Comparison of ENCODE assay signal across 32 mouse cellular contexts in the genomic region with DNA sequence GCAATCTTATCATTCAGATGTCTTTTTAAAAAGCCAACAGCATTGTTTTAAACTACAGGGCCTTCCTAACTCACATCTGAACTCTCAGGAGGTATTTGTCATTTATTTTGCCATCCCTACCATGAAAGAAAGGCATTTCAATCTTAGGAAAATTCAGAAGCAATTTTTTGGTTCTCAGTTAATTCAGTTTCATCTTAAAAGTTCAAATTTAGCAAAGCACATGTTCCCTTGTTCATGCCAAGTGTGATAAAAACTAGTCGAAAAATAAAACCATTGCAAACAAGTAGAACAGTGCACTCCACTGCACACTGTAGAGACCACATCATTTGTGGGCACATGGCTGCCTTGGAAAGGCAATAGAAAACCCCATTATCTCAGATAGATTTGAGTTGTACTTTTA. TPM values are rescaled to one million over a fixed set of nuclear protein-coding genes. Genes with fewer than 3 reads are reported as not detected.
"Had no signal": no experiment of that assay in that cellular context is flagged by ENCODE, and none has a peak within 500 bp of the region (broad histone marks: within the 10 kb centered on the region; RNA-seq: fewer than 3 reads in every experiment).

No protein-coding gene starts in this region.

- H3K4me3 ChIP-seq: embryonic facial prominence, embryonic 10.5 days; embryonic facial prominence, embryonic 12.5 days; embryonic facial prominence, embryonic 13.5 days; embryonic facial prominence, embryonic 15.5 days; erythroblast, embryonic 14.5 days; forebrain, embryonic 10.5 days; forebrain, embryonic 12.5 days; forebrain, embryonic 13.5 days; forebrain, embryonic 15.5 days; gastrocnemius, adult 2 months had no signal

- H3K4me1 ChIP-seq: embryonic facial prominence, embryonic 12.5 days had no signal

- H3K9me3 ChIP-seq: embryonic facial prominence, embryonic 10.5 days; embryonic facial prominence, embryonic 12.5 days; embryonic facial prominence, embryonic 13.5 days; embryonic facial prominence, embryonic 15.5 days; forebrain, embryonic 10.5 days; forebrain, embryonic 12.5 days; forebrain, embryonic 13.5 days; forebrain, embryonic 15.5 days had no signal

- ATAC-seq: forebrain, embryonic 13.5 days; forebrain, embryonic 14.5 days; forebrain, embryonic 15.5 days; forebrain, embryonic 16.5 days; forebrain, postnatal 0 days had no signal

- H3K4me2 ChIP-seq: embryonic facial prominence, embryonic 12.5 days; embryonic facial prominence, embryonic 13.5 days; embryonic facial prominence, embryonic 15.5 days; forebrain, embryonic 12.5 days; forebrain, embryonic 13.5 days; forebrain, embryonic 15.5 days had no signal

- H3K27ac ChIP-seq: embryonic facial prominence, embryonic 10.5 days; embryonic facial prominence, embryonic 12.5 days; embryonic facial prominence, embryonic 13.5 days; embryonic facial prominence, embryonic 15.5 days; forebrain, embryonic 10.5 days; forebrain, embryonic 12.5 days; forebrain, embryonic 13.5 days; forebrain, embryonic 15.5 days; gastrocnemius, adult 2 months had no signal

- H3K9ac ChIP-seq: embryonic facial prominence, embryonic 12.5 days; embryonic facial prominence, embryonic 13.5 days; embryonic facial prominence, embryonic 15.5 days; forebrain, embryonic 12.5 days; forebrain, embryonic 13.5 days; forebrain, embryonic 15.5 days; forebrain, postnatal 0 days had no signal

- H3K36me3 ChIP-seq: embryonic facial prominence, embryonic 10.5 days; embryonic facial prominence, embryonic 12.5 days; embryonic facial prominence, embryonic 13.5 days; embryonic facial prominence, embryonic 15.5 days; forebrain, embryonic 10.5 days; forebrain, embryonic 12.5 days; forebrain, embryonic 15.5 days had no signal

- DNase-seq: cerebellum, adult 2 months; cerebellum, adult 8-10 months; cerebellum, adult 9-10 months; cerebellum, adult 9-11 months; cerebellum, postnatal 10 days; cerebellum, postnatal 14 days; cerebellum, postnatal 25 days; cerebellum, postnatal 36 days; embryo, embryonic 11 days; forebrain, postnatal 0 days; gastrocnemius, adult 2 months; gastrocnemius, postnatal 10 days; gastrocnemius, postnatal 14 days; gastrocnemius, postnatal 25 days; gastrocnemius, postnatal 36 days; heart, adult 11 months; heart, adult 18-20 months had no signal

RNA-seq across cellular contexts. Expression of gene Tbr1, which starts 15.5 kb away (rescaled TPM):
- total RNA-seq: common myeloid progenitor, adult 5-6 weeks; gastrocnemius, adult 18-20 months; gastrocnemius, adult 2 months; gastrocnemius, adult 8-10 months; gastrocnemius, postnatal 25 days; gastrocnemius, postnatal 36 days; heart, adult 18-20 months had no signal
- polyA plus RNA-seq: erythroblast, embryonic 14.5 days; gonadal fat pad, adult 2 months had no signal
